Mouse (Mus musculus): ENCODE measurements around the gene Ggt6.

The Ggt6 gene

GRCm38 (mm10) chr11:72473540-72473939, 38.2 kb downstream of the Ggt6 start:
- intact Hi-C loops (cut with DNase I): no loop called here

DNA sequence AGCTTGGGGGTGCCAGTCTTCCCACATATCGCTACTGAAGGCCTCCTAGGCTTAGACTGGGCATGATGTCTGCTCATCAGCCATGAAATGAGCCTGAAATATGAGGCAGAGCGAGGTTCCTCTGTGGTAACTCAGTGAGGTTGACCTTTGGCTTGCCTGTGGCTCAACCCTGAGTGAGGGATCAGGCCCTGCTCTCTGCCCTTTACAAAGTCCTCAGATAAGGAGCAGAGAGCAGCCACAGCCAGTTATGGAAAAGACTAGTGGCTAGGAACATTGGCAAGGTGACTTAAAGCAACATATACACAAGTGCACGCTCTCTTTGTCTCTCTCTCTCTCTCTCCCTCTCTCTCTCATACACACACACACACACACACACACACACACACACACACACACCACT, 39.6 kb downstream of the Ggt6 start:
- intact Hi-C loops (cut with DNase I): no loop called here

DNA sequence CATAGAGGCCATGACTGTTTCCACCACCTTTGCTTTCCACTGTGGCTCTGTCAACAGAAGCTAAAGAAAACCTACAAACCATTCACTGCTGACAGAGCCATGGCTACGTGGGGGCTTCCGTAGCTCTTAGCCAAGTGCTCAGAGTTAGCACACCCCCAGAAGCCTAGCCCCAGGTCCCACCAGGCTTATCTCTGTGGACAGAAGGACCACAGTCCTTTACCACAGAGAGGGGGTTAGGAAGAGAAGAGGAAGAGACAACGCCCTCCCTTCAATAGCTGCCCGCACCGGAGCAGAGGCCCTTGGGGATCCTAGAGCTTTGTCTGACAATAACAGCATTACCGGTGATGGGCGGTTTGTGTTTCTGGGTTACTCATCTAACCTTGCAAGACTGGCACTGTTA, 40.1 kb downstream of the Ggt6 start:
- intact Hi-C loops (cut with DNase I): no loop called here

- intact Hi-C loops (cut with DNase I): no loop called here
These were observed 40.8 kb downstream of the Ggt6 start for GRCm38 (mm10) chr11:72476074-72476625.

- intact Hi-C loops (cut with DNase I): no loop called here
These were observed 41.9 kb downstream of the Ggt6 start for GRCm38 (mm10) chr11:72477182-72477581.

- intact Hi-C loops (cut with DNase I): no loop called here
These were observed 42.3 kb downstream of the Ggt6 start for GRCm38 (mm10) chr11:72477653-72478052.

GRCm38 (mm10) chr11:72478228-72478627, 42.9 kb downstream of the Ggt6 start:
- intact Hi-C loops (cut with DNase I): no loop called here

GRCm38 (mm10) chr11:72479499-72479898, 44.2 kb downstream of the Ggt6 start:
- intact Hi-C loops (cut with DNase I): no loop called here

DNA sequence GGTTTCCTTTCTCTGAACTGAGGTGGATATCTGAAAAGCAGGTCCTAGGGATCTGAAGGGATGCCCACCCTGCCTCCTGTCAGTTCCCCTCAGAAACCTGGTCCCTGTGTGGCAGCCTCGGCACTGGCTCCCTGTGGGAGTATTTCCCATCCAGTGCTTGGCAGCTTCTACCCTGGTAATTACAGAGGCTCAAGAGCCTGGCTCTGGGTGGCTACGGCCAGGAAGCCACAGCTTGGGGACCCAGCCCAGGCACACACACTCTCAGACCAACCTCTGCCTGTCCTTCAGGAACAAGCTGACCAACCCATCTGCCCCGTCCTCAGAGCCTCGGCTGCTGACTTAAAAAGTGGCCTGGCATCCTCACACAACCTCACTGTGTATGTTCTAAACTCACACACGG, 46.0 kb downstream of the Ggt6 start:
- intact Hi-C loops (cut with DNase I): no loop called here

- intact Hi-C loops (cut with DNase I): no loop called here
These were observed 46.6 kb downstream of the Ggt6 start for GRCm38 (mm10) chr11:72481952-72482351.

GRCm38 (mm10) chr11:72484549-72484948, 49.2 kb downstream of the Ggt6 start:
- intact Hi-C loops (cut with DNase I): no loop called here

DNA sequence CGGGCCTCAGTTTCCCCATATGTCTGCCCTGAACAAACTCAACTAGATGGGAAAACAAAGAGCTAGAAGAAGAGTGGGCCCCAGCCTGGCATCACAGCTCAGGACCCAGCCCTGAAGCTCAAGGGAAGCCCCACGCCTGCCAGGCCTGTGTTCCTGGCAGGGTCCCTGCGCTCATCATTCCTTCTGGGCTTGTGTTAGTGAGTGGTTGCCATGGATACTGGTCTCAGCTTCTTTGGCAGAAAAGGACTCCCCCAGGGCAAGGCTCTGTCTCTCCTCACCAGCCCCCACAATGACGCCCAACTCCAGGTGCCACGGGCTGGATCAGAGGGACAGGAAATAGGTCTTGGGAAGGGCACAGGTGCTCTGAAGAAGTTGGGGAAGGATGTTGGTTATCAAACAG, 49.8 kb downstream of the Ggt6 start:
- intact Hi-C loops (cut with DNase I): loop anchor here (5.0 kb wide), 1 partner anchor 38 kb away; no protein-coding TSS in a partner anchor

GRCm38 (mm10) chr11:72485960-72486359, 50.6 kb downstream of the Ggt6 start:
- intact Hi-C loops (cut with DNase I): loop anchor here (5.0 kb wide), 1 partner anchor 39 kb away; no protein-coding TSS in a partner anchor

GRCm38 (mm10) chr11:72487171-72487570, 51.8 kb downstream of the Ggt6 start:
- intact Hi-C loops (cut with DNase I): loop anchor here (5.0 kb wide), 1 partner anchor 40 kb away; no protein-coding TSS in a partner anchor

- intact Hi-C loops (cut with DNase I): loop anchor here (5.0 kb wide), 1 partner anchor 40 kb away; no protein-coding TSS in a partner anchor
These were observed 52.4 kb downstream of the Ggt6 start for GRCm38 (mm10) chr11:72487739-72488138.

Small RNA genes within 50 kb of the gene (microRNA-seq; reads per million reads assigned to microRNA genes)
- gene Mir6338: 0 reads per million in 2 experiments

All from adrenal gland (tissue).